Mouse (Mus musculus) lung, postnatal 36 days (tissue): ENCODE measurements around the gene Dennd5b.

Experiments
- DNase-seq: peaks from one replicate; pipeline ENCODE4 v3.0.0; 2022; ENCODE audit warnings: mixed read lengths

Dennd5b gene

DNA sequence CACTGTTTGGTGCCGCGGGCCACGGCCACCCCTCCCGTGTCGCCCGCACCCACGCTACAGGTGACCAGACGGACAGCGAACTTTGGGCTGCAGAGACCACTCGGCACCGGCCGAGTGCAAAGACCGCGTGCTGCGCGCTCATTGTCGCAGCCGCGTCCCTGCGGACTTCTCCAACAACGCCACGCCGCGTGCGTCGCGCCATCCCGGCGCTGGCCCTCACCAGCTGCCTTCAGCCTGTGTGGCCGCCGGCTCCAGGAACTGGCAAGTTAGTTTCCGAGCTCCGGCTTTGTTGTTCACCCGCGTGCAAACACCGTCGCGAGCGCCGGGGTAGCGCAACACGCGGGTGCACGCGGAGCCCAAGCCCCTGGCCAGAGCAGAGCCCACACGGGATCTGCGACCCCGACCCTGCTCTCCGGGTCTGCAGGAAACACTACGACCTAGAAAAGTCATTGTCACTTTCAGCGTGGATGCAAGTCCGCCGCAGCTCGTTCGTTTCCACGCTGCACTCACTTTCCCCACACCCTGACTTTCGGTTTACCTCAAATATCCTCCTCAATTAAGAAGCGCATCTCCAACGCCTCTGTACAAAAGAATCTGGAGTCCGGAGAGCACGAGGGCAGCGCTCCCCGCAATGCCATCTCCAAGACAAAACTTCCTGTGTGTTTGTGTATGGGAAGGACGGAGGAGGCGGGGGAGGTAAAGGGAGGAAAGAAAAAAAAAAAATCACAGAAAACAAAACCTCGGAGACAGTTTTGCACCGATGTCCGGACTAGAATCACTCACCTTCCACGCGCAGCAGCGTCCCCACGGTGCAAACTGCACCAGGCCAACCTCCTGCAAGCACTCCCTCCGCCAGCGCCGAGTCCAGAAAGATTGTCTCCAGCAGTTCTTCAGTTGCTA lies 155.7 kb downstream of the Dennd5b start:
- DNase-seq = peak; percentile 33

DNA sequence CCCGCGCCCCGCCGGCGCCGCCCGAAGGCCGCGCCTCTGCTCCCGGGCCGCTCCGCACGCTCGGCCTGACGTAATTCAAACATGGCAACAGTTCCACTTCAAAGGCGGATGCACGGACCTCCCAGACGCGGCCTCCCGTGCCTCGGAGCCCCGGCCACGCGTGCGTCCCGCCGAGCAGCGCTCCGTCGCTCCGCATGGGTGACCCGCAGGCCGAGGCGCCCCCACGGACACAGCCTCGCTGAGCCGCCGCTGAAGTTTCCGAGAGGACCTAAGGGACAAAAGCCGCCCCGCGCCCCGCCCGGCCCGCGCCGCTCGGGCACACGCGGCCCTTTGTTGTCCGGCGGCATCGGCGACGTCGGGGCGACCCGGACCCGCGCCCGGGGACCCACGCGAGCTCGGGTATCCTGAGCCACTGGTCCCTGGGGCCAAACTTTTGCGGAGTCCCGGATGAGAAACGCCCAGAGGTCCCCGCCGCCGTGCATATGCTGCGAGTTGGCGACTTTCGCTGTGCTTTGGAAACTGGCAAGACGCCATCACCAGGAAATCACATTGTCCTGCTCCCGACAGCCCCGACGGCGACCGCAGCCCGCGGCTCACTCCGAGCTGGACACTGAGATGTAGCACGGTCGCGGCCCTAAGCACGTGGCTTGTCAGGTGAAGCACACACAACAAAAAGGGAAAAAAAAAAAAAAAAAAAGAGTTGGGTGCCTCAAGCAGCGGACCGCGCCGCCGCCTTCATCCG lies 156.5 kb downstream of the Dennd5b start:
- peak; percentile 76 for DNase-seq

DNA sequence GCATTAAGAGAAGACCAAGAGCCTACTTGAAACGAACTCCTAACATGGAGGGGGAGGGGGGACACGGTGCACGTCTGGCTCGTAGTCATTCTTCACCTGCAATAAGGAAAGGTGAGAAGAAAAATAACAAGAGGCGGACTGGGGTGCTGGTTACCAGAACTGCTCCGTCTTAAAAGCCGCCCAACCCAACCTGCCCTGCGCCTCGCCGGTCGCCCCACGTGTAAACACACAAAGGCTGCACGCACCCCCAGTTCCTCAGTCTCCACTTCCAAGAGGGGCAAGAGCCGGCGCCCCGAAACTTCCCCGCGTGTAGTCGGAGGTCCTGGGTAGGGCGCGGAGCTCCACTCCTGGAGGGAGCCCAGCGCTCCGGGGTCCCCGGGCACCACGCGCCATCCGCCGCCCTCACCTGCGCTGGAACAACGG lies 157.1 kb downstream of the Dennd5b start:
- DNase-seq = no peak

DNA sequence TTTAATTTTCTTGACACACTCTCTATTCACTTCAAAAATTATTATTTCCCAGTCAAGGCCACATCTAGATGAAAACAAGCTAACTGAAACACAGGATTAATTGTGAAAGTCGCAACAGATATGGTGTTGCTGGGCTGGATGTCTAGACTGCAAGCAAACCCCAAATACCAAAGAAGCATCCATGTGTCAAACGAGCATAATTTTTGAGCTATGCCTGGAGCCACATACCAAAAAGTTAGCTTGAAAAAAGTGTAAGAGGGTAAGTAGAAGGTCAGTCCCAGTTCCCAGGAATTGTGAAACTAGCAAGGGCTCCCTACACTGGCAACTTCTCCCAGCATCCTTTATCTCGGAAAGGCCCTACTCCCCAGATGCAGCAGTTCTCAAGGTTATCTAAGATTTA lies 157.8 kb downstream of the Dennd5b start:
- DNase-seq = no peak

DNA sequence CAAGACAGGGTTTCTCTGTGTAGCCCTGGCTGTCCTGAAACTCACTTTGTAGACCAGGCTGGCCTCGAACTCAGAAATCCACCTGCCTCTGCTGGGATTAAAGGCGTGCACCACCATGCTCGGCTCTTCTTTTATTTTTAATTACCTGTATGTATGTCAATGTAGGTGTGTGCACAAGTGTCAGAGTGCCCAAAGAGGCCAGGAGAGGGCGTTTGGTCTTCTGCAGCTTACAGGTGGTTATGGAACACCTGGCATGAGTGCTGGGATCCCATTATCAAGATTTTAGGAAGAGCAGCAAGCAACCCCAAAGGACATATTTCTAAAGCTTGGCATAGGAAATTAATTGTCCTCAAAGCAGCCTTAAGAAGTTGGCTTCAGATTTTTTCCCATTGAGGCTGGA lies 159.1 kb downstream of the Dennd5b start:
- DNase-seq = no peak

DNA sequence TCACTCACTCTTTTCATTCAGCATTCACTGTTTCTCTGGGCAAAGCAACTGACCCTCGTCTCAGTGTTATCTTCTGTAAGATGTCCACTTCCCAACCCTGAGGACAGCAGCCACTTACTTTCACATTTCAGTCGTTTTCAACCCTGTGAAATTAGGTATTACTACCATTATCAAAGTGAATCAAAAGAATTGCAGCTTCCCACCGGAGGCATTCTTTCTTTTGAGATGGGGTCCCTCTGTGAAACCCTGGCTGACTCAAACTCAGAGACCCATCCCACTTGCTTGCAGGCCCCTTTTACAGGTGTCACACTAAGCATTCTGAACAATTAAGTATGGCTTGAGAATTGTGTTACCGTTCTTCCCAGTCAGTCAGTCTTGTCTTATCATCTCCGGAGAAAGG lies 159.6 kb downstream of the Dennd5b start:
- no peak for DNase-seq

DNA sequence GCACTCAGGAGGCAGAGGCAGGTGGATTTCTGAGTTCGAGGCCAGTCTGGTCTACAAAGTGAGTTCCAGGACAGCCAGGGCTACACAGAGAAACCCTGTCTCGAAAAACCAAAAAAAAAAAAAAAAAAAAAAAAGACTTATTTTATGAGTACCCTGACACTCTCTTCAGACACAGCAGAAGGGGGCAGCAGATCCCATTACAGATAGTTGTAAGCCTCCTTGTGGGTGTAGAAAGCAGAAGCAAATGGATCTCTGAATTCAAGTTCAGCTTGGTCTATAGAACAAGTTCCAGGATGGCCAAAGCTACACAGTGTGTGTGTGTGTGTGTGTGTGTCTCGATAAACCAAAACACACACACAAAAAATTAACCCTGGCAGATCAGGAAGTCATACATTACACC lies 161.1 kb downstream of the Dennd5b start:
- peak; percentile 40 for DNase-seq
